Mouse (Mus musculus) stomach, postnatal 0 days (tissue): ENCODE measurements around the gene Actr10. TPM values are rescaled to one million over a fixed set of nuclear protein-coding genes. Genes with fewer than 3 reads are reported as not detected.
A peak's percentile ranks its signal among the peaks of the same experiment; 100 is the strongest.

Source experiments
- ATAC-seq: fragments of 200-750 bp; cut with Nextera tagmentation; 2 replicates; pipeline ENCODE4 v1.8.0; 2017; ENCODE audit not compliant: low FRiP score, low TSS enrichment
- DNase-seq: peaks from one replicate; pipeline ENCODE4 v3.0.0-alpha.2; 2016; ENCODE audit warnings: low spot score
- H3K27ac ChIP-seq: fragments of 300-500 bp; sonication (generic); replicated peaks from 2 replicates; pipeline ENCODE4 v1.5.1; 2014; ENCODE audit warnings: mild to moderate bottlenecking, control low read depth
- H3K27me3 ChIP-seq: fragments of 300-500 bp; sonication (generic); 2 replicates; pipeline ENCODE4 v1.6.1; 2014; ENCODE audit warnings: low read length; ENCODE audit not compliant: control insufficient read depth, insufficient read depth
- H3K36me3 ChIP-seq: fragments of 300-500 bp; sonication (generic); 2 replicates; pipeline ENCODE4 v1.6.1; 2014; ENCODE audit warnings: low read length, mixed read lengths; ENCODE audit not compliant: control insufficient read depth, insufficient read depth
- H3K4me1 ChIP-seq: fragments of 300-500 bp; sonication (generic); replicated peaks from 2 replicates; pipeline ENCODE4 v1.6.1; 2014; ENCODE audit warnings: antibody characterized with exemption; ENCODE audit not compliant: control insufficient read depth, insufficient read depth
- H3K4me2 ChIP-seq: fragments of 300-500 bp; sonication (generic); replicated peaks from 2 replicates; pipeline ENCODE4 v1.6.1; 2014; ENCODE audit warnings: low read depth, mild to moderate bottlenecking, control low read depth, moderate library complexity
- H3K4me3 ChIP-seq: fragments of 300-500 bp; sonication (generic); 2 replicates; pipeline ENCODE4 v1.5.1; 2014; ENCODE audit warnings: low read depth, low read length, control low read depth
- H3K9ac ChIP-seq: fragments of 300-500 bp; sonication (generic); 2 replicates; pipeline ENCODE4 v1.6.1; 2014; ENCODE audit warnings: mild to moderate bottlenecking, low read length, control low read depth, mixed read lengths
- H3K9me3 ChIP-seq: fragments of 300-500 bp; sonication (generic); 2 replicates; pipeline ENCODE4 v1.6.1; 2016; ENCODE audit warnings: low read length; ENCODE audit not compliant: control insufficient read depth
- CTCF ChIP-seq: IDR thresholded peaks from 2 replicates; pipeline ENCODE4 v1.5.1; 2016; ENCODE audit warnings: antibody characterized with exemption, low read depth, mild to moderate bottlenecking, moderate library complexity
- EP300 ChIP-seq: optimal IDR thresholded peaks from 2 replicates; pipeline ENCODE3; 2016; ENCODE audit warnings: antibody characterized with exemption
- WGBS: fragments of 180-500 bp; shearing (Covaris S2); extraction: QIAGEN DNeasy Blood & Tissue Kit; methylation state at CpG from one replicate; pipeline ENCODE4 v1.1.7; 2014; 5-methylcytosine and 5-hydroxymethylcytosine counted together
- polyA plus RNA-seq: library from polyadenylated mRNA; unstranded; fragments of >200 nt; fragmentation: Nextera tagmentation; extraction: Ambion mirVana; gene quantifications from 2 replicates; pipeline ENCODE4 v1.2.1, GENCODE M21; 2015

Gene Actr10
- polyA plus RNA-seq, 1 experiment from 2014 or later: 199 TPM

DNA sequence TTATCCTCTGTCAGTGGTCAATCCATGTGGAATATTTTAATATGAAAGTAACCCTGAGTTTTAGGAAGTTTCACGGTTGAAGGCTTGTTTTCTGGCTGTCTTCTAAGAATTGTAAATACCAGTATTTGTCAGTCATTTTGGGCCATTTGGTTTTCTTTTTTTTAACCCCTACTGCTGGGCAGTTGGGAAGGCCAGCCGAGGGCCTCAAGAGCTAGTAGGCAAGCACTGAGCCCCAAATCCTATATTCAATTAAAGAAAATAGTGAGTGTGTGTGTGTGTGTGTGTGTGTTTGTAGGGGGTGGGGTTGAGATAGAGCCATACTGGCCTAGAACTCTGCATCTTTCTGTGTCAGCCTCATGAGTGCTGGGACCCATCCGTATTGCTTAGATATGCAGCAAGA is 38.2 kb downstream of the Actr10 start:
- ATAC-seq (no peak), DNase-seq (no peak)
- no peak overlapping the region for H3K27ac ChIP-seq
- peak overlapping the region; percentile 92 for H3K4me3 ChIP-seq
- no peaks in the 10 kb centered on the region for H3K36me3 ChIP-seq
- H3K4me1 ChIP-seq: no peaks in the 10 kb centered on the region
- 46% methylated on average over 3 of the region's 3 CpGs for WGBS
- H3K27me3 ChIP-seq: no peaks in the 10 kb centered on the region
- H3K9me3 ChIP-seq: no peaks in the 10 kb centered on the region
- no peak for TF ChIP-seq EP300
- no peak for TF ChIP-seq CTCF
- H3K9ac ChIP-seq: no peak overlapping the region
- H3K4me2 ChIP-seq: peak overlapping the region; percentile 62

DNA sequence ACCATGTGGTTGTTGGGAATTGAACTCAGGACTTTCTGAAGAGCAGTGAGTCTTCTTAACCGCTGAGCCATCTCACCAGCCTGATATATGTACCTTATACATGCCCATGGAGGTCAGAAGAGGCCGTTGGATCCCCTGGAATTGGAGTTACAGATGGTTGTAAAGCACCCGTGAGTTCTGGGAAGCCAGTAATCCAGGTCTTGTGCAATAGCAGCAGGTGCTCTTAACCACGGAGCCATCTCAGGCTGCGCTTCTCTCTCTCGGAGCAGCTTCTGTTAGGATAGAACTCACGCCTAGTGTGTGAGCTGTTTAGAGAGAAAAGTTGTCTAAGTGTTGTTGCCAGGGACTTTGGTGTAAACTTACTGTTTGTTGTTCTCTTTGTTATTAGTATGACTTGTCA is 40.7 kb downstream of the Actr10 start:
- Histone ChIP-seq H3K9me3 (no peaks in the 10 kb centered on the region), H3K9ac (no peak overlapping the region), H3K27me3 (no peaks in the 10 kb centered on the region), H3K27ac (no peak overlapping the region), H3K4me3 (no peak overlapping the region), H3K4me2 (no peak overlapping the region), H3K36me3 (no peaks in the 10 kb centered on the region), H3K4me1 (no peaks in the 10 kb centered on the region)
- ATAC-seq: no peak
- TF ChIP-seq CTCF (no peak), EP300 (no peak)
- WGBS: 83% methylated on average over 7 of the region's 7 CpGs
- no peak for DNase-seq

DNA sequence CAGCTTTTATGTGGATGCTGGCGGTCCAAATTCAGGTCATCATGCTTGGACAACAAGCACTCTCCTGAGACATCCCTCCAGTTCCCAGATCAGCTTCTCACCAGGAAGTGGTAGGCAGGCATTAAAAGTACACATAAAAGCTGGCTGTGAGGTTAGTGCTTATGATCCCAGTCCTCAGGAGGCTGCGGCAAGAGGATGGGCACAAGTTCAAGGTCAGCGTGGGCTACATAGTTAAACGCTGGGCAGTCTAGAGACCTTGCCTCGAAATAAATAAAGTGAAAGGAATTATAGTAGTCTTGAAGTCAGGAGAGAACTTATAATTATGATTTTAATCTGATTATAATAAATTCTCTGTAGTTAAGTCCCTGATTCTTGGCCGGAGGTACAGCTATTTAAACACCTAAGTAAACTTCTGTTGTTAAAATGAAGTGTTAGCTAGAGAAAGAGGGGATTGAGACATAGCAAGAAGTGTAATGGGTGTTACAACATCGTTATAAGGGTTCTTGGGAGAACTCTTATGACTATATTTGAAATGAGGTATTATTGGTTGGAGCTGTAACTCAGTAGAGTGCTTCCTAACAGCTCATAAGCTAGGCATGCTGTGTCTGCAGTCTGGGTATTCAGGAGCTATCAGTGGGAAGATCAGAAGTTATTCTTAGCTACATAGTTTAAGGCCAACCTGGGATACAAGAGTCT is 47.3 kb downstream of the Actr10 start:
- TF ChIP-seq CTCF (no peak), EP300 (no peak)
- 93% methylated on average over 7 of the region's 7 CpGs for WGBS
- H3K4me2 ChIP-seq: no peak overlapping the region
- no peak overlapping the region for H3K4me3 ChIP-seq
- no peak for DNase-seq
- H3K9ac ChIP-seq: no peak overlapping the region
- no peak overlapping the region for H3K27ac ChIP-seq
- no peaks in the 10 kb centered on the region for H3K9me3 ChIP-seq
- H3K4me1 ChIP-seq: no peaks in the 10 kb centered on the region
- ATAC-seq: no peak
- H3K27me3 ChIP-seq: no peaks in the 10 kb centered on the region
- H3K36me3 ChIP-seq: peaks cover 28% of the 10 kb centered on the region

DNA sequence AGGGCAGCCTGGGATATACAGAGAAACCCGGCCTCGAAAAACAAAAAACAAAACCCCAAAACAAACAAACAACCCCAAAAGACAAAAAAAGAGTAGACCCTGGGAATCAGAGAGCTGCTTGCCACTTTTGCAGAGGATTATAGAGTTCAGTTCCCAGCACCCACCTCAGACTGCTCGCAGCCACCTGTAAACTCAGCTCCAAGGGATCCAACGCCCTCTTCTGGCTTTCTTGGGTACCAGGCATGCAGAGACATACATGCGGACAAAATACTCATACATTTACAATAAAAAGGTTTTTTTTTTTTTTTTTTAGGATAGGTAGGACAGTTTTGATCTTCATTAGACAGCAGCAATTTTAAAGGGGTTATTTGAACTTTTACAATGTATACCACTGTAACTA is 59.6 kb downstream of the Actr10 start:
- no peak overlapping the region for H3K4me2 ChIP-seq
- H3K27ac ChIP-seq: no peak overlapping the region
- no peak for DNase-seq
- no peak for ATAC-seq
- H3K4me3 ChIP-seq: no peak overlapping the region
- TF ChIP-seq CTCF (peak; percentile 19; the same call in 1 of the 2 replicates), EP300 (no peak)
- 92% methylated on average over 5 of the region's 5 CpGs for WGBS
- H3K9ac ChIP-seq: no peak overlapping the region
- H3K4me1 ChIP-seq: no peaks in the 10 kb centered on the region
- no peaks in the 10 kb centered on the region for H3K27me3 ChIP-seq
- no peaks in the 10 kb centered on the region for H3K9me3 ChIP-seq
- H3K36me3 ChIP-seq: peaks cover 2% of the 10 kb centered on the region; the same call in 1 of the 2 replicates

DNA sequence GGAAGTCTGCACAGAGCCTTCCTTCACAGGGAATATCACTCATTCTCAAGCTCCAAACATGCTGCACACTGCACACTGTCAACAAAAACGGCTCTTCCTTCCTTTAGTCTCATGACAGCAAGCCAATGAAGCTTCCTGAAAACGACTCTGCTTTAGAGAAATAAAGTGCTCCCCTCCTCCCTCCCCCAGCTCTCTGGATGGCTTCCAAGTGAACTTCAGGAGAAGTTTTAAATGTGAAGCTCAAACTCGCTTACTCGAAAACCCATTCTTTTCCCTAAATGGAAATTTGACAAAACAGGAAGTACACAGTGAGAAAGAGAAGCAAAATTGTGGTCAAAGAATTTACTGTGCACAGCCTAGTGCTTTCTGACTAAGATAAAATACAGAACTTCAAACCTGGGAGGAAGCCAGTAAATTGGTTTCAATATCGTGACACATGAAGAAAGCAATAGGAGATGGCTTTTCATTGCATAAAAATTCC is 61.8 kb downstream of the Actr10 start:
- H3K9ac ChIP-seq: no peak overlapping the region
- no peaks in the 10 kb centered on the region for H3K4me1 ChIP-seq
- H3K9me3 ChIP-seq: no peaks in the 10 kb centered on the region
- DNase-seq: peak; percentile 22
- no peak overlapping the region for H3K4me3 ChIP-seq
- no peaks in the 10 kb centered on the region for H3K27me3 ChIP-seq
- peak overlapping the region; percentile 42 for H3K27ac ChIP-seq
- ATAC-seq: no peak; the same call in 1 of the 2 replicates
- WGBS: 19% methylated on average over 5 of the region's 5 CpGs
- no peak for TF ChIP-seq EP300
- no peak for TF ChIP-seq CTCF
- 0 out of 2 replicates have a peak, but pooled peaks cover 5% of the 10 kb centered on the region for H3K36me3 ChIP-seq
- H3K4me2 ChIP-seq: no peak overlapping the region; the same call in 1 of the 2 replicates

DNA sequence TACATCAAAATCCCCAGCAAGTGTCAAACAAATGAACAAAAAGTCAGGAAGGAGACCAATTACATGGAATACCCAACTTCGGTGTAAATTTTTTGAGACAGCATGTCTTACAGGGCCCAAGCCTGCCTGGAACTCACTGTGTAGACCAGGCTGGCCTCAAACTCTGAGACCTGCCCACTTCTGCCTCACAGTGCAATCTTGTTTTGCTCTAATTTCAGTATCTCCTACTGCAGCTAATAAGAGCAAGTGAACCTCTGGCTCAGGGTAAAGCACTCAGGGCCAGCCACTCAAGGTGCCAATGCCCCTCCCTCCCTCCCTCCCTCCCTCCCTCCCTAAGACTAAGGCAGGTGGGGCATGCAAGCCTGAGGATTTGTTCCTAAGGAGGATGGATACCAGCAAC is 62.7 kb downstream of the Actr10 start:
- DNase-seq: no peak
- Histone ChIP-seq H3K27ac (peak overlapping the region; percentile 30; the same call in 1 of the 2 replicates), H3K9ac (no peak overlapping the region)

More for the DNA sequence above, 62.7 kb downstream of the Actr10 start:
- no peaks in the 10 kb centered on the region for H3K27me3 ChIP-seq
- TF ChIP-seq EP300 (no peak), CTCF (no peak)
- H3K9me3 ChIP-seq: no peaks in the 10 kb centered on the region
- H3K4me3 ChIP-seq: no peak overlapping the region
- no peak overlapping the region for H3K4me2 ChIP-seq
- no peaks in the 10 kb centered on the region for H3K4me1 ChIP-seq
- H3K36me3 ChIP-seq: peaks cover 8% of the 10 kb centered on the region
- no peak for ATAC-seq
- 59% methylated on average over 1 of the region's 1 CpGs for WGBS
